Mouse (Mus musculus) adrenal gland, adult (tissue): ENCODE data around the gene Psmb7.

ENCODE experiments used
- DNase-seq, 2 experiments: peaks; one replicate each; pipeline ENCODE4 v3.0.0; 2022 to 2023; ENCODE audit warnings: low spot score in 1 of 2; ENCODE audit not compliant: inconsistent age in 2 of 2

The Psmb7 gene

GRCm38 (mm10) chr2:38547793-38548517 is 95.9 kb downstream of the Psmb7 start:
- DNase-seq, result no peak

DNA sequence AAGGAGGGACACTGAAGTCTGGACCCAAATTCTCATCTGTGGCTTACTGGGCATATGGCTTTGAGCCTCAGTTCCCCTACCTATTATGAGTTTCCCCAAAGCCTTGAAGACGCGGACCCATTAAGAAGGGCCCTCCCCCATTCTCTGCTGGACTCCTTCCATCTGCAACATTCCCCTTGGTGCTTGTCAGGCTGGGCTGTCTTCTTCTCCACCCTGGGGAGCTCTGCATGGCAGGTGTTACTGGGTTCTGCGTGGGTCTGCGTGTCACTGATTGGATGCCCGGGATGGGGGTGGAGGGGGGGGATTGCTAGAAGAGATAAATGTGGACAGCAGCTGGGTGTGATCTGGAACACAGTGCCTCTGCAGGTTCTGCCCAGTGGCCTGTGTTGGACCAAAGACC is 97.1 kb downstream of the Psmb7 start:
- DNase-seq, result no peak

- peak; percentile 87 to 92 for DNase-seq
Measured at GRCm38 (mm10) chr2:38546222-38546621, 97.7 kb downstream of the Psmb7 start.

DNA sequence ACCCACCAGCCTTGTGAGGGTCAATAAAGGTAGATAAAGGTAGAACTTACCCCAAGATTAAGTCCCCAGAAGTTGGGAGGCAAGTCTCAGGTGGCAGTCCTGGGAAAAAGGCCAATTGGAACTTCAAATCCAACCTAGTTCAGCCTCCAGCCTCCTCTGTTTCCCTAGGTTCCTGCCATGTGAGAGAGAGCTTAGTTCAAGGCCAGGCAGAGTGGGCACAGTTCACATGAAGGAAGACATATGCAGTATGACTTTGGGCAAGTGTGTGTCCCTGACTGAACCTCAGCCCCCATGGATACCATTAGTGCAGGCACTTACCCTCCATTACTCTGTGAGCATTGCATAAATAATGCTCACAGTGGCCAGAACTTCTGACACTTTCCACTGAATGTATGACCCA is 98.2 kb downstream of the Psmb7 start:
- no peak for DNase-seq

GRCm38 (mm10) chr2:38544982-38545381 is 98.9 kb downstream of the Psmb7 start:
- no peak for DNase-seq

DNA sequence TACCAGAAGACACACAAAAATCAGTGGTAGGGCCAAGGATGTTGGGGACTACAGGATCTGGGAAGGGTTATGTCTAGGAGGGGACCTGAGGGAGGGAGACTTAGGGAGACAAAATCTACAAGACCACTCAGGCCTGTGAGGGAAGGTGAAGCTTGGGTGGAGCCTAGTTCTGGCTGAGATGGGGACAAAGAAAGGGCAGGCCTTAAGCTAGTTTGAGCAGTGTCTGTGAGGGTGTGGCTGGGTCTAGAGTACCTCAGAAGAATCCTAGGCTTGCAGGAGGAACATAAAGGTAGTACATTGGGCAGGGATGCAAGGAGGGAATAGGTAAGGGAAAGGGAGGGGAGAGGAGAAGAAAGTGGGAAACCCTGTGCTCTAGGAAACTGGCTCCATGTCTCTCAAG is 99.5 kb downstream of the Psmb7 start:
- DNase-seq, result no peak

DNA sequence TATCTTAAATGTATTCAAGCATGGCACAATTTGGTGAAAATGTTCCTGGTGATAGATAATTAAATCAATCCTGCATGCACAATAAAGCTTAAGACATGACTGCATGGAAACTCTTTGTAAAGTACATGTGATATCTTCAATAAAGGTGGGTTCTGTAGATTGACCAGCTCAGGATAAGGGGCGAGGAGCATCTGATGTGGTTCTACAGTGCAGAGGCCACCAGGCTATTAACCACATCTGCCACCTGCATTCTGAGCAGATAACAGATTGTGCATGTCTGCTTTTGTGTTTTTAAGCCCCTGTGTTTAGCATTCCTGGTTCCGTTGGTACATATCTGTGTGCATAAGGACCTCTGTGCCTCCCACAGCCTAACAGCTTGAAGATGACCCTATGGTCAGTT is 100.7 kb downstream of the Psmb7 start:
- DNase-seq, result no peak

GRCm38 (mm10) chr2:38542366-38542765 is 101.5 kb downstream of the Psmb7 start:
- no peak for DNase-seq

- DNase-seq, result no peak
Measured at GRCm38 (mm10) chr2:38541570-38541969, 102.3 kb downstream of the Psmb7 start.

DNA sequence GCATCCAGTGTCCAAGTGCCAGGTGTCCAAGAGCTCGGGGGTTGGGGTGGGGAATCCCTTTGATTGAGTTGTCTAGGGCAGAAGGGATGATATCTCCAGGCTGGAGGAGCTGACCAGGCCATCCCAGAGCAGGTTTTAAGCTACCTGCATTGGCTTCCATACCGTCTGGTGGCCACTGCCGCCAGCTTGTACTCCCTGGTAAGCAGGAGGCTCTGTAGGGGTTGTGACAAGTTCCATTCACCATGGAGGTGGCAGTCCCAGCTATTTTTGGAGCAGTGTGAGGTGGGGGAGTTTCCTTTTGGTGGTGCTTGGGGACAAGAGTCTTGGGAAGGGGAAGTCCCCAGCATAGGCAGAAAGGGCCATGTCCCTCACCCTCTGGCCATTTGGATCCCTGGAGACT is 102.8 kb downstream of the Psmb7 start:
- no peak for DNase-seq

DNA sequence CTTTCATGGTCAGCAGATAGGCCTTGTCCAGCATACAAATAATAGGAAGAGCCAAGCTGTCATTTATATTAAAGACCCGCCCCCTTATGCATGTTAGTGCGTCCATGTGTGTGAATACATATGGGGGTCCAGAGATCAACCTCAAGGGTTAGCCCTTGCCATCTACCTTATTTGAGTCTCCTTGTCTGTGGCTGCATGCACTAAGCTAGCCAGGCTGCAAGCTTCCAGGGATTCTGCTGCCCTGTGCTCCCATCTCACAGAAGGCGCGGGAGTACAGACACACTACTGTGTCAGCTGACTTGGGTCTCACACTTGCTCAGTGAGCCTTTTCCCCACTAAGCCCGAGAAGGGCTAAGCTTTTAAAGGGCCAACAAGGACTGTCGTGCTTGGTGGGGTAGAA is 103.2 kb downstream of the Psmb7 start:
- no peak for DNase-seq

DNA sequence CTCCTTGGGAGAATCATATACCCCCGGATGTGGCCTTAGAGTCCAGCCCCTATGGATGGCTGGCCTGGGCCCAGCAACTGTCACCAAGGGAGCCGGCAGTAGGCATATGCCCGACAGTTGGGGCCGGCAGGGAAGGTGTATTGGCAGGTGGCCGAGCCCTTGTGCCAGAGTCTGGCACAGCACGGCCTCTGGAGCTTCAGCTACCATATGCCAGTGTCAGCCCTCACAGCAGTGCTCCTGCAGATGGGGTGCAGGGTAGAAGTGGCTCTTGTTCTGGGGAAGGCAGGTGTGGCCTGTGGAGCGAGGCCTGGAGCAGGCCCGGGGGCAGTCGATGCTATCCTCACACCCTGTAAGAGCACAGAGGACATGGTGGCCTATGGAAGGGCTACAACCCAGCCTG is 104.2 kb downstream of the Psmb7 start:
- DNase-seq, result no peak
